Mouse (Mus musculus): ENCODE data around the gene Elfn1. TPM values are rescaled to one million over a fixed set of nuclear protein-coding genes. Genes with fewer than 3 reads are reported as not detected.
"Not testable (repeated sequence)": the region's sequence is repeated elsewhere in the genome, so short reads cannot be mapped to it uniquely, and the experiment has no call there.

Elfn1 gene
- total RNA-seq, 2 experiments from 2014 or later, result 0.10 TPM; not detected in 1

DNA sequence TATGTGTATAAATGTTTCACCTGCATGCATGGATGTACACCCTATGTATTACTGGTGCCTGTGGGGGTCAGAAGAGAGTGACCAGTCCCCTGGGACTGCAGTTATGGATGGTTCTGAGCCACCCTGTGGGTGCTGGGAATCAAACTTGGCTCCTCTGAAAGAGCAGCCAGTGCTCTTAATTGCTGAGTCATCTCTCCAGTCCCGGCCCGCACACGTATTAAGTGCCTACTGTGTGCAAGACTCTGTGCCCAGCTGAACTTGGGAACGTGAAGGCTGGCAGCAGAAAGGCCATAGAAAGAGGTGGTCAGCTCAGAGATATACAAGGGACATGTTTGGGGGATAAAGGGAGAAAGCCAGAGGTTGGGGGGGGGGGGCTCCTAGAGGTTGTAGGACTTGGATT lies 68.8 kb downstream of the Elfn1 start:
- DNase-seq, result no peak

- no peak for DNase-seq
Measured at GRCm38 (mm10) chr5:139977476-139977875, 69.7 kb downstream of the Elfn1 start.

DNA sequence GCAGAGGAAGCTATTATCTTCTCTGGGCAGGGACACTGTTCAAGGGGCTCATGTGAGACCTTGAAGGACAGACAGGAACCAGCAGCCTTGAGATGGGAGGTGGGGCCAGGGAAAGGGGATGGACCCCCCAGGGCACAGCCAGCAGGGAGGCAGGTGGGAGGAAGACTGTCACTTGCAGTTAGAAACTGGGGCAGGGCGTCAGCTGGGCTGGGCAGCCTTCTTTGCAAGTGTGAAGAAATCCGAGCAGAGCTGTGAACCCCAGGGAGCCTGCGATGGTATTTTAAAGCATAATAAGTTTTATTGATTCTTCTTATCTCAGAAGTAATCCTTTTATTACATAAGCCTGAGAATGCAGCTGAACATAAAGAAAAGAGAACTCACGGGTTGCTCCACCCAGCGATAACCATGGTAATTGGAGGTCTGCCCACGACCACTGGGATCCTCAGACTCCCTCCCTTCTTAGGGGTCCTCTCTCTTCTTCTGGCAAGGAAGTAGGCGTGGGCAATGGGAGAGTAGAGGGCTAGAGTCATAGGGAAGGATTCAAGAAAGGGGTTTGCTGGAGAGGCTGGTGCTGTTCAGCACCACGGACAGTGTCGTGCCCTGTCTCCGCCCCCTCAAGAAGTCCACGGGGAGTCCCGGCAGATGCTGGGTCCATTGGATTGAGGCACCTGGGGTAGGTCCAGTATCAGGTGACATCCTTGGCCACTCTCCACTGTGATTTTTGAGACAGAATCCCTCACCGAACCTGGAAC lies 71.0 kb downstream of the Elfn1 start:
- DNase-seq, result no peak

GRCm38 (mm10) chr5:139979371-139979770 lies 71.6 kb downstream of the Elfn1 start:
- DNase-seq, result no peak

DNA sequence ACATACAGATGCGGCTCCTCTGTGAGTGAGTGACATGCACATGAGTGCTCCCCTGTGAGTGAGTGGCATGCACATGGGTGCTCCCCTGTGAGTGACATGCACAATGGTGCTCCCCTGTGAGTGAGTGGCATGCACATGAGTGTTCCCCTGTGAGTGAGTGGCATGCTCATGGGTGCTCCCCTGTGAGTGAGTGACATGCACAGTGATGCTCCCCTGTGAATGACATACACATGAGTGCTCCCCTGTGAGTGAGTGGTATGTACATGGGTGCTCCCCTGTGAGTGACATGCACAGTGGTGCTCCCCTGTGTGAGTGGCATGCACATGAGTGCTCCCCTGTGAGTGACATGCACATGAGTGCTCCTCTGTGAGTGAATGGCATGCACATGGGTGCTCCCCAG lies 74.2 kb downstream of the Elfn1 start:
- DNase-seq, result no peak

- no peak for DNase-seq
Measured at GRCm38 (mm10) chr5:139985073-139985746, 77.5 kb downstream of the Elfn1 start.

GRCm38 (mm10) chr5:139991531-139991930 lies 83.8 kb downstream of the Elfn1 start:
- no peak for DNase-seq

GRCm38 (mm10) chr5:139998321-139998720 lies 90.6 kb downstream of the Elfn1 start:
- DNase-seq, result not testable (repeated sequence)

DNA sequence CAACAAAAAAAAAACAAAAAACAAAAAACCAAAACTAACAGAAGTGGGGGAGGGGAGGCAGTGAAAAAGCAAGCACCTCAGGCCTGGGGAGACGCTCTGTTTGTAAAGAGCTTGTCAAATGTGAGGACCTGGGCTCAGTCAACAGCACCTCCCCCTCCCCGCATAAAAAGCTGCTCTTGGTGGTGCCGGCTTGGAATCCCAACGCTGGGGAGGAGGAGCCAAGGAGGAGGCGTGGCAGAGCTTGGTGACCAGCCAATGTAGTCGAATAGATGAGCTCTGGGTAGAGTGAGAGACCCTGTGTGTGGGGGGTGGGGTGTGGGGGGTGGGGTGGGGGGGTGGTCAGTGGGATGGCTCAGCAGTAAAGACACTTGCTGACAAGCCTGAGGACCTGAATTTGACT lies 91.2 kb downstream of the Elfn1 start:
- DNase-seq, result no peak

GRCm38 (mm10) chr5:140002541-140002940 lies 94.8 kb downstream of the Elfn1 start:
- no peak for DNase-seq

- no peak for DNase-seq
Measured at GRCm38 (mm10) chr5:140006861-140007260, 99.1 kb downstream of the Elfn1 start.

DNA sequence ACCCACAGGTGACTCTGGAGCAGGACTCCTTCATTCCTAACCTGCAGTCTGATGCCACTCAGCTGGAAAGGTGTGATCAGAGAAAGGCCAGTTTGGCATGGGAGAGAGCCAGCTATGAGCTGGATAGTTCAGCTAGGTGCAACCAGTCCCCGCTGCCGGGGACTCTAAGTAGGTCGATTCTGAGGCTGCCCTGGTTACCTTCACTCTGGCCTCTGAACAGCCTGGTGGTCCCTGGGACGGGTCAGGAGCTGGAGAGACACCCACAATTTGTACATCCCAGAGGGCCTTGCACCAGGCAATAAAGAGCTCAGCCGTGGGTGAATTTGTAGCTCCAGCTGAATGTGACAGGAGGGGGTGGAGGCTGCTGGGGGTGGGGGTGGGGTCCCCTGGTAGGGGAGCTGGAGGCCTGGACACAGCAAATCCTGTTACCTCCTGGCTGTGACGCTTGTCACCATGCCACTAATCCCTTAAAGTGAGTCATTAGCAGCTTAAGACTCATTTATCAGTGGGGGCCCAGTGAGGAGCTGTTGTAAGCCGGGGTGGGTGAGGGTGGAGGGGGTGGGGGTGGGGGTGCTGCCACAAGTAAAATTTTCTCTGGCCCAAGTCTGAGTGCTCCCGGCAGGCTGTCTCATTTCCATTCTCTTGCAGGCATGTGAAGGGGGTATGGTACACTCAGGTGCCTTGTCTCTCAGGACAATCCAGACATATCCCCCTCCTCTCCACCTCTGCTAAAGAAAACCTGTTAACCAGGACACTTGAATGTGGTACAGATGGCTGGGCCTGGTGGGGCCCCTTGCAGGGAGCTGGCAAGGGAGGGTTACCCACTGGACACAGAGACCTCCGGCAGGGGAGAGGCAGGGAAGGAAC lies 100.1 kb downstream of the Elfn1 start:
- DNase-seq, result no peak

DNA sequence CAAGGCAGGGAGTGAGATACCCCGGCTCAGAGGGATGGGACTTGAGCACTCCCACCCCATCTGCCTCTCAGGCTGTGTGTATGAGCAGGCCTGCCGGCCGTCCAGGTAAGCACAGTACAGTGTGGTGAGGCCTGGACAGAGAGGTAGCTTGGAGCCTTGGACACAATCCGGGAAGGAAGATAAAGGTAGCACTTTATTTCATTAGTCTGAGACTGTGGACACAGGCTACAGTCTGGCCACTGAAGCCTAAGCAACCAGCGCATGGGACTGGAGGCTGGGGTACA lies 100.7 kb downstream of the Elfn1 start:
- DNase-seq, result no peak

DNA sequence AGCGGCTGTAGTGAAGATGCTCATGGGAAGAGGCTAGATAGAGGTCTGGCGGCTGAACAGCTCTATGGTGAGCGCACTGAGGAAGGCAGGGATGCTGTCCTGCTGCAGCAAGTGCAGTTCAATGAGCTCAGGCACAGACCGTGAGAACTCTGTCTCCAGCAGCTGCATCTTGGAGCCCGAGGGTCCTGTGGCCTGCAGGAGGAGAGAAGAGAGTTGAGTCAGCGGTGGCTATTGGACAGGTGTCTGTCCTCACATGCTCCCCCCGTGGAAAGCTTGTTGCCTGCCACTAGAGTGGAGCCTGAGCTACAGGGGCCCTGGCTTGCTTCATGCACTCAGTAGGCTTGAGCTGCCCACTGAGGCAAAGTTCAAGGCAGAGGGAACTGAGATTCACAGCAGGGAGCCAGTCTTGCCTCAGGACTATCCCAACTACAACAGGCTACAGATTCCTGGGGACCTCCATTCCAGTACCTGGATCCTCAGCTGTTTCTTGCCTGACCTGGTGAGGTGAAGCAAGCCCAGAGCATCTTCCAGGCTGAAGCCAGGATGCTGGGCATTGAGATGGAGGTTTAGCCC lies 101.4 kb downstream of the Elfn1 start:
- no peak for DNase-seq

DNA sequence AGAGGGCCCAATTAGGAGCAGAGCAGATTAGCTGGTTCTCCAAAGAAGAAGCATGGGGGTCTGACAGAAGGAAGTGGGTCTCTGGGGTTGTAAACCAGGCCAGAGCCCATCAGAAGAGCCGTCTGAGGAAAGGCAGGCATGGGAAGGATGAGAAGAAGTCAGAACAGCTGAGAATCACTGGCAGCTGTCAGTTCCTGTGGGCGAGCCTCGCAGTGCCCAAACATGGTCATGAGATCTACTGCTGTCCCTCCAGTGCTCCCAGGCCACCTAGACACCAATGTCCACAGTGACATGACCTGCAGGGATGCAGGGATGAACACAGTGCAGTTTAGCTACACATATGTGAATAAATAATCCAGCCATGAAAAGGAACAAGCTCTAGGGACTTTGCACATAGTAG lies 102.7 kb downstream of the Elfn1 start:
- DNase-seq, result no peak

GRCm38 (mm10) chr5:140012286-140012967 lies 104.7 kb downstream of the Elfn1 start:
- DNase-seq, result no peak

- no peak for DNase-seq
Measured at GRCm38 (mm10) chr5:140013652-140014051, 105.9 kb downstream of the Elfn1 start.

DNA sequence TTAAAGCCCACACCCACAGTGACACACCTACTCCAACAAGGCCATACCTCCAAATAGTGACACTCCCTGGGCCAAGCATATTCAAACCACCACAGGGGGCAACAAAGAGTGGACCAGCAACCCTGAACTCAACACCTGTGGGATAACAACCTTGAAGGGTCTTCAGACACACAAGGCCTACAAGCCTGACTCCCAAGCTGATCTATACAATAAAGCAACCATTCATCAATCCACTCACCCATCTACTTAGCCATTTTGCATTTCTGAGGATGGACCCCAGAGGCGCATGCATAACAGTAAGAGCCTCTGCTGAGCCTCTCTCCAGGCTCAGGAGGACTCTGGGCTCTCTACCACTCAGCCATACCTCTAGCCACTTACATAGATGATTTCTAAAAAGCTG lies 109.2 kb downstream of the Elfn1 start:
- DNase-seq, result no peak

GRCm38 (mm10) chr5:140018780-140019179 lies 111.0 kb downstream of the Elfn1 start:
- no peak for DNase-seq

DNA sequence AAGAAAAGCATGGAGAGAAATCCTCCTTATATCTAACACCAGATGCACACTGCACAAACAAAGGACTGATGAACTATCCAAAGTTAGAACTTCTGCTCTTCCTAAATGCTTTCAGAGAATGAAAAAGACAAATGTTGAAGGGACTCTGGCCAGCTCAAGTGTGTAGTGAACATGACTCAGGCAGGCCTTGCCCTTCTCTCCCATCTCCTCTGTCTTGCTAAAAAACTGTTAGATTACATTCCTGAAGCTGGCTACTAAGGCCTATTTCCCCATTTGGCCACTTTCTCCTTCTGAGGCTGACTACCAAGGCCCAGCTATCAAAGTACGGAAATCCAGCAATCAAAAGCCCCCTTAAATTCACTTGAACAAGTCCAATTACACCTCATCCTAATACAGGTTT lies 111.9 kb downstream of the Elfn1 start:
- DNase-seq, result no peak

- no peak for DNase-seq
Measured at GRCm38 (mm10) chr5:140021755-140022154, 114.0 kb downstream of the Elfn1 start.

GRCm38 (mm10) chr5:140022861-140023260 lies 115.1 kb downstream of the Elfn1 start:
- DNase-seq, result no peak
